Mouse (Mus musculus) A20 (cell line): ENCODE measurements around the gene Fry.

Experiments used
- DNase-seq: peaks from one replicate; pipeline ENCODE4 v3.0.0-alpha.2; 2011; ENCODE audit warnings: low read depth, low spot score

The Fry gene

GRCm38 (mm10) chr5:150171562-150171961 lies 53.1 kb downstream of the Fry start:
- no peak for DNase-seq

- DNase-seq, result no peak
Measured at GRCm38 (mm10) chr5:150173869-150174268, 55.4 kb downstream of the Fry start.

GRCm38 (mm10) chr5:150174950-150175349 lies 56.5 kb downstream of the Fry start:
- DNase-seq, result no peak

- no peak for DNase-seq
Measured at GRCm38 (mm10) chr5:150176251-150177015, 58.0 kb downstream of the Fry start.

GRCm38 (mm10) chr5:150177757-150178156 lies 59.3 kb downstream of the Fry start:
- DNase-seq, result no peak

- no peak for DNase-seq
Measured at GRCm38 (mm10) chr5:150178194-150178801, 59.9 kb downstream of the Fry start.

GRCm38 (mm10) chr5:150180985-150181607 lies 62.7 kb downstream of the Fry start:
- no peak for DNase-seq

- DNase-seq, result no peak
Measured at GRCm38 (mm10) chr5:150184959-150185358, 66.5 kb downstream of the Fry start.

GRCm38 (mm10) chr5:150186121-150186520 lies 67.7 kb downstream of the Fry start:
- no peak for DNase-seq

- no peak for DNase-seq
Measured at GRCm38 (mm10) chr5:150186676-150187075, 68.2 kb downstream of the Fry start.

GRCm38 (mm10) chr5:150188031-150188430 lies 69.6 kb downstream of the Fry start:
- no peak for DNase-seq

- DNase-seq, result no peak
Measured at GRCm38 (mm10) chr5:150190454-150191358, 72.3 kb downstream of the Fry start.

- no peak for DNase-seq
Measured at GRCm38 (mm10) chr5:150195514-150196210, 77.2 kb downstream of the Fry start.

- DNase-seq, result no peak
Measured at GRCm38 (mm10) chr5:150196211-150196585, 77.8 kb downstream of the Fry start.

- DNase-seq, result no peak
Measured at GRCm38 (mm10) chr5:150196881-150197311, 78.5 kb downstream of the Fry start.

- DNase-seq, result no peak
Measured at GRCm38 (mm10) chr5:150206749-150207148, 88.3 kb downstream of the Fry start.

GRCm38 (mm10) chr5:150207596-150207995 lies 89.2 kb downstream of the Fry start:
- DNase-seq, result no peak

GRCm38 (mm10) chr5:150208009-150208408 lies 89.6 kb downstream of the Fry start:
- DNase-seq, result no peak

- no peak for DNase-seq
Measured at GRCm38 (mm10) chr5:150214081-150214480, 95.6 kb downstream of the Fry start.

- no peak for DNase-seq
Measured at GRCm38 (mm10) chr5:150216066-150216465, 97.6 kb downstream of the Fry start.

- DNase-seq, result no peak
Measured at GRCm38 (mm10) chr5:150219457-150219856, 101.0 kb downstream of the Fry start.
